Mouse (Mus musculus): ENCODE results near the gene Ascl4. TPM values are rescaled to one million over a fixed set of nuclear protein-coding genes. Genes with fewer than 3 reads are reported as not detected.

Gene Ascl4
- 0.14 TPM in 1 of 2 replicates, not detected in the other for polyA plus RNA-seq (2012; rRNA removed)

- H3K27ac ChIP-seq (ENCODE audit: control insufficient read depth, insufficient read depth, low read depth, low read length), result no peak within 1 kb of the TSS
- no peak for TF ChIP-seq POLR2A (IDR thresholded peaks at IDR 0.05; ENCODE audit: control insufficient read depth, low read depth, low read length)
- no peak for TF ChIP-seq CTCF (IDR thresholded peaks at IDR 0.05; ENCODE audit: control insufficient read depth, insufficient read depth, insufficient replicate concordance, low read depth, low read length)
- no peaks in the 10 kb centered on the region for H3K36me3 ChIP-seq (ENCODE audit: control insufficient read depth, insufficient read depth, low read length)
- peak within 1 kb of the TSS; percentile 74 for H3K4me3 ChIP-seq (ENCODE audit: control insufficient read depth, low read depth, low read length)
- H3K4me1 ChIP-seq (ENCODE audit: control insufficient read depth, insufficient read depth, low read length), result peaks cover 5% of the 10 kb centered on the region
- H3K27me3 ChIP-seq (ENCODE audit: control insufficient read depth, insufficient read depth, low read length), result no peaks in the 10 kb centered on the region
These were observed at the start of gene Ascl4 for GRCm38 (mm10) chr10:85927676-85928445. Gene Ascl4, plus strand, starts transcription at chr10:85927681.

- Histone ChIP-seq H3K27me3 (ENCODE audit: control insufficient read depth, insufficient read depth, low read length) (no peaks in the 10 kb centered on the region), H3K27ac (ENCODE audit: control insufficient read depth, insufficient read depth, low read depth, low read length) (no peak overlapping the region), H3K4me3 (ENCODE audit: control insufficient read depth, low read depth, low read length) (no peak overlapping the region), H3K36me3 (ENCODE audit: control insufficient read depth, insufficient read depth, low read length) (peaks cover 3% of the 10 kb centered on the region; the same call in 1 of the 2 replicates), H3K4me1 (ENCODE audit: control insufficient read depth, insufficient read depth, low read length) (no peaks in the 10 kb centered on the region)
- no peak for TF ChIP-seq POLR2A (IDR thresholded peaks at IDR 0.05; ENCODE audit: control insufficient read depth, low read depth, low read length)
These were observed 47.5 kb upstream of the Ascl4 start for GRCm38 (mm10) chr10:85879886-85880486.

- TF ChIP-seq CTCF (IDR thresholded peaks at IDR 0.05; ENCODE audit: control insufficient read depth, insufficient read depth, insufficient replicate concordance, low read depth, low read length), result peak; percentile 4; the same call in 1 of the 2 replicates
- peak; percentile 75 for TF ChIP-seq POLR2A (IDR thresholded peaks at IDR 0.05; ENCODE audit: control insufficient read depth, low read depth, low read length)
- H3K27me3 ChIP-seq (ENCODE audit: control insufficient read depth, insufficient read depth, low read length), result no peaks in the 10 kb centered on the region
- peaks cover 3% of the 10 kb centered on the region for H3K4me1 ChIP-seq (ENCODE audit: control insufficient read depth, insufficient read depth, low read length)
- H3K36me3 ChIP-seq (ENCODE audit: control insufficient read depth, insufficient read depth, low read length), result no peaks in the 10 kb centered on the region; the same call in 1 of the 2 replicates
- peak within 1 kb of the TSS; percentile 96 for H3K4me3 ChIP-seq (ENCODE audit: control insufficient read depth, low read depth, low read length)
- H3K27ac ChIP-seq (ENCODE audit: control insufficient read depth, insufficient read depth, low read depth, low read length), result peak within 1 kb of the TSS; percentile 45
These were observed 10.8 kb upstream of the Ascl4 start, which contains the start of gene Prdm4 for GRCm38 (mm10) chr10:85916498-85917309. Gene Prdm4, minus strand, starts transcription at chr10:85917142.

GRCm38 (mm10) chr10:85928499-85929207 lies 1.2 kb downstream of the Ascl4 start:
- no peaks in the 10 kb centered on the region for H3K36me3 ChIP-seq (ENCODE audit: control insufficient read depth, insufficient read depth, low read length)
- H3K4me1 ChIP-seq (ENCODE audit: control insufficient read depth, insufficient read depth, low read length), result peaks cover 5% of the 10 kb centered on the region
- peak overlapping the region; percentile 25; the same call in 1 of the 2 replicates for H3K27ac ChIP-seq (ENCODE audit: control insufficient read depth, insufficient read depth, low read depth, low read length)
- TF ChIP-seq CTCF (IDR thresholded peaks at IDR 0.05; ENCODE audit: control insufficient read depth, insufficient read depth, insufficient replicate concordance, low read depth, low read length) (peak; percentile 80), POLR2A (IDR thresholded peaks at IDR 0.05; ENCODE audit: control insufficient read depth, low read depth, low read length) (0 out of 2 replicates have a peak, but pooled peaks have one; percentile 15)
- H3K27me3 ChIP-seq (ENCODE audit: control insufficient read depth, insufficient read depth, low read length), result no peaks in the 10 kb centered on the region
- H3K4me3 ChIP-seq (ENCODE audit: control insufficient read depth, low read depth, low read length), result peak overlapping the region; percentile 74

GRCm38 (mm10) chr10:85929208-85929591 lies 1.7 kb downstream of the Ascl4 start:
- no peak for TF ChIP-seq CTCF (IDR thresholded peaks at IDR 0.05; ENCODE audit: control insufficient read depth, insufficient read depth, insufficient replicate concordance, low read depth, low read length)
- TF ChIP-seq POLR2A (IDR thresholded peaks at IDR 0.05; ENCODE audit: control insufficient read depth, low read depth, low read length), result no peak

GRCm38 (mm10) chr10:85929962-85930361 lies 2.5 kb downstream of the Ascl4 start:
- TF ChIP-seq CTCF (IDR thresholded peaks at IDR 0.05; ENCODE audit: control insufficient read depth, insufficient read depth, insufficient replicate concordance, low read depth, low read length) (no peak), POLR2A (IDR thresholded peaks at IDR 0.05; ENCODE audit: control insufficient read depth, low read depth, low read length) (no peak)
- no peaks in the 10 kb centered on the region for H3K27me3 ChIP-seq (ENCODE audit: control insufficient read depth, insufficient read depth, low read length)
- no peaks in the 10 kb centered on the region for H3K36me3 ChIP-seq (ENCODE audit: control insufficient read depth, insufficient read depth, low read length)
- H3K4me3 ChIP-seq (ENCODE audit: control insufficient read depth, low read depth, low read length), result no peak overlapping the region
- no peak overlapping the region for H3K27ac ChIP-seq (ENCODE audit: control insufficient read depth, insufficient read depth, low read depth, low read length)
- H3K4me1 ChIP-seq (ENCODE audit: control insufficient read depth, insufficient read depth, low read length), result peaks cover 5% of the 10 kb centered on the region

More at GRCm38 (mm10) chr10:85929208-85929591, 1.7 kb downstream of the Ascl4 start:
- Histone ChIP-seq H3K27me3 (ENCODE audit: control insufficient read depth, insufficient read depth, low read length) (no peaks in the 10 kb centered on the region), H3K27ac (ENCODE audit: control insufficient read depth, insufficient read depth, low read depth, low read length) (no peak overlapping the region), H3K36me3 (ENCODE audit: control insufficient read depth, insufficient read depth, low read length) (no peaks in the 10 kb centered on the region), H3K4me3 (ENCODE audit: control insufficient read depth, low read depth, low read length) (no peak overlapping the region), H3K4me1 (ENCODE audit: control insufficient read depth, insufficient read depth, low read length) (peaks cover 5% of the 10 kb centered on the region)
